Mouse (Mus musculus) liver, embryonic 11.5 days (tissue): ENCODE measurements around the gene Susd1. TPM values are rescaled to one million over a fixed set of nuclear protein-coding genes. Genes with fewer than 3 reads are reported as not detected.

Experiments
- ATAC-seq: fragments of 200-750 bp; cut with Nextera tagmentation; replicated peaks from 2 replicates; pipeline ENCODE4 v1.8.0; 2017; ENCODE audit warnings: moderate number of reproducible peaks, mild to moderate bottlenecking, moderate TSS enrichment, moderate library complexity; ENCODE audit not compliant: low FRiP score
- DNase-seq: peaks from one replicate; pipeline ENCODE4 v3.0.0-alpha.2; 2017; ENCODE audit warnings: low spot score
- H3K27ac ChIP-seq: fragments of 300-500 bp; sonication (generic); 2 replicates; pipeline ENCODE4 v1.5.1; 2014; ENCODE audit warnings: mild to moderate bottlenecking, low read depth, low read length, control low read depth
- H3K27me3 ChIP-seq: fragments of 300-500 bp; sonication (generic); replicated peaks from 2 replicates; pipeline ENCODE4 v1.6.1; 2014; ENCODE audit warnings: low read length, mixed read lengths; ENCODE audit not compliant: control insufficient read depth, insufficient read depth
- H3K36me3 ChIP-seq: fragments of 300-500 bp; sonication (generic); 2 replicates; pipeline ENCODE4 v1.6.1; 2014; ENCODE audit warnings: mild to moderate bottlenecking, low read length, moderate library complexity, mixed read lengths; ENCODE audit not compliant: control insufficient read depth, insufficient read depth
- H3K4me1 ChIP-seq: fragments of 300-500 bp; sonication (generic); replicated peaks from 2 replicates; pipeline ENCODE4 v1.6.1; 2014; ENCODE audit warnings: low read length, mixed read lengths; ENCODE audit not compliant: control insufficient read depth, insufficient read depth
- H3K4me2 ChIP-seq: fragments of 300-500 bp; sonication (generic); 2 replicates; pipeline ENCODE4 v1.6.1; 2014; ENCODE audit warnings: mild to moderate bottlenecking, control low read depth, moderate library complexity
- H3K4me3 ChIP-seq: fragments of 300-500 bp; sonication (generic); 2 replicates; pipeline ENCODE4 v1.5.1; 2014; ENCODE audit warnings: low read depth, low read length, control low read depth
- H3K9ac ChIP-seq: fragments of 300-500 bp; sonication (generic); 2 replicates; pipeline ENCODE4 v1.6.1; 2014; ENCODE audit warnings: low read depth, low read length, control low read depth
- H3K9me3 ChIP-seq: fragments of 300-500 bp; sonication (generic); 2 replicates; pipeline ENCODE4 v1.6.1; 2016; ENCODE audit warnings: low read length, inconsistent platforms, mixed read lengths; ENCODE audit not compliant: control insufficient read depth
- WGBS: fragments of 180-500 bp; shearing (Covaris S2); extraction: QIAGEN DNeasy Blood & Tissue Kit; methylation state at CpG from one replicate; pipeline ENCODE4 v1.1.7; 2014; 5-methylcytosine and 5-hydroxymethylcytosine counted together
- polyA plus RNA-seq: library from polyadenylated mRNA; unstranded; fragments of >200 nt; fragmentation: Nextera tagmentation; extraction: Ambion mirVana; gene quantifications from 2 replicates; pipeline ENCODE4 v1.2.1, GENCODE M21; 2014

The Susd1 gene
- polyA plus RNA-seq, 1 experiment from 2014 or later = 20.8 TPM

- ATAC-seq (no peak), DNase-seq (peak; percentile 23)
- H3K36me3 ChIP-seq = no peaks in the 10 kb centered on the region
- H3K4me1 ChIP-seq = peaks cover 12% of the 10 kb centered on the region; the same call in 1 of the 2 replicates
- no peaks in the 10 kb centered on the region for H3K9me3 ChIP-seq
- no peak overlapping the region for H3K4me3 ChIP-seq
- H3K27me3 ChIP-seq = no peaks in the 10 kb centered on the region
- no peak overlapping the region for H3K9ac ChIP-seq
- H3K27ac ChIP-seq = no peak overlapping the region
- 88% methylated on average over 5 of the region's 5 CpGs for WGBS
- H3K4me2 ChIP-seq = no peak overlapping the region
Observed at GRCm38 (mm10) chr4:59457091-59457490, 18.7 kb upstream of the Susd1 start.

GRCm38 (mm10) chr4:59455465-59455864, 17.0 kb upstream of the Susd1 start:
- ATAC-seq (no peak), DNase-seq (peak; percentile 28)
- no peaks in the 10 kb centered on the region for H3K36me3 ChIP-seq
- WGBS = 41% methylated on average over 2 of the region's 2 CpGs
- no peaks in the 10 kb centered on the region for H3K9me3 ChIP-seq
- peaks cover 4% of the 10 kb centered on the region; the same call in 1 of the 2 replicates for H3K4me1 ChIP-seq
- H3K27me3 ChIP-seq = no peaks in the 10 kb centered on the region
- H3K9ac ChIP-seq = no peak overlapping the region
- H3K4me3 ChIP-seq = no peak overlapping the region
- no peak overlapping the region for H3K4me2 ChIP-seq
- no peak overlapping the region for H3K27ac ChIP-seq

DNA sequence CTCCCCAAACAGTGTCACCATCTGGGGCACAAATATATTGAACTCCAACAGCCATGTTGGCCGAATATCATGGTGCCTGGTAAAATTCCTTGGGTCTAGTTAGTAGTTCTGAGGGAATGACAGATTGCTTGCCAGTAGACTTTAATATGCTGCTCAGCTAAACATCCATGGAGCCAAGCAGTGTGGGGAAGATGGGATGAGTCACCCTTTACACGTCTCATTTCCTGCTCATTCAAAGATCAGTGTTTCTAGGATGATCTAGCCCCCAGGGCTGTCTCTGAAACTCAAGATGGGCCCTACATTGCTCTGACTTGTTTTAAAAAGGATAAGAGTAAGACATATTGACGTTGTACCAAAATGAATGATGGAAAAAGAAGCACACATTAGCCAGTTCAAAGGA, 15.6 kb upstream of the Susd1 start:
- no peak overlapping the region for H3K4me2 ChIP-seq
- no peak overlapping the region for H3K9ac ChIP-seq
- H3K27ac ChIP-seq = no peak overlapping the region
- no peaks in the 10 kb centered on the region for H3K36me3 ChIP-seq
- no peaks in the 10 kb centered on the region for H3K27me3 ChIP-seq
- no peak for ATAC-seq
- 72% methylated on average over 3 of the region's 3 CpGs for WGBS
- no peak overlapping the region for H3K4me3 ChIP-seq
- DNase-seq = peak; percentile 28
- no peaks in the 10 kb centered on the region for H3K9me3 ChIP-seq
- no peaks in the 10 kb centered on the region for H3K4me1 ChIP-seq

- WGBS = 78% methylated on average over 8 of the region's 8 CpGs
- H3K27me3 ChIP-seq = no peaks in the 10 kb centered on the region
- DNase-seq (peak; percentile 15), ATAC-seq (no peak)
- no peak overlapping the region for H3K4me2 ChIP-seq
- H3K9me3 ChIP-seq = no peaks in the 10 kb centered on the region
- no peak overlapping the region for H3K4me3 ChIP-seq
- no peak overlapping the region for H3K27ac ChIP-seq
- no peaks in the 10 kb centered on the region for H3K36me3 ChIP-seq
- no peak overlapping the region for H3K9ac ChIP-seq
- no peaks in the 10 kb centered on the region for H3K4me1 ChIP-seq
Observed at GRCm38 (mm10) chr4:59452503-59452933, 14.1 kb upstream of the Susd1 start.

- ATAC-seq (no peak), DNase-seq (peak; percentile 26)
- Histone ChIP-seq H3K36me3 (no peaks in the 10 kb centered on the region), H3K27ac (no peak overlapping the region), H3K4me2 (no peak overlapping the region), H3K9ac (no peak overlapping the region), H3K4me1 (no peaks in the 10 kb centered on the region; the same call in 1 of the 2 replicates), H3K9me3 (peaks cover 3% of the 10 kb centered on the region; the same call in 1 of the 2 replicates), H3K4me3 (no peak overlapping the region), H3K27me3 (no peaks in the 10 kb centered on the region)
- WGBS = 89% methylated on average over 3 of the region's 3 CpGs
Observed at GRCm38 (mm10) chr4:59450906-59451305, 12.5 kb upstream of the Susd1 start.

DNA sequence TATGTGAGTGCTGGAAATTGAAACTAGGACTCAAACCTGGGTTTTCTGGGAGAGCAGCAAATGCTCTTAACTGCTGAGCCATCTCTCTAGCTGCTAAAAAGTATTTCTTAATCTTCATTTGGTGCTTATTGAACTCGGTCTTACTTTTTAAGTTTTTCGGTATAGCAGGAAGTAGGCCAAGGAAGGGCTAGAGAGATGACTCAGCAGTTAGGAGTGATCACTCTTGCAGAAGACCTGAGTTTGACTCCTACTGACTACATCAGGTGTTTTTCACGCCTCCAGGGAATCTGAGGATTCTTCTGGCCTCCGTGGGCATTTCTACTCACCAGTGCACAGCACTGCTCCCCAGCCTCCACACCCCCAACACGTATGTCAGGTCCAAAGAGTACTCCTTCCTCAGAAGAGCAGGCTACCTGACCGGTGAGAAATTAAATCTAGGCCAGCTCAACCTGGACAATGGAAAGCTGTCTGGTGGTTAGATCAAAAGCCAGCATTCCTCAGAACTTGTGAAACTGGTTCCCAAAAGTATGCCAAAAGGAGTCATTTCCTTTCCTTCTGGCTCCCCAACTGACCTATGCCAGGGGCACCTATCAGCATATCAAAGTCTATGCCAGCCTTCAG, 11.9 kb upstream of the Susd1 start:
- Histone ChIP-seq H3K27me3 (no peaks in the 10 kb centered on the region), H3K27ac (no peak overlapping the region), H3K4me3 (no peak overlapping the region), H3K9ac (no peak overlapping the region), H3K4me2 (no peak overlapping the region), H3K36me3 (no peaks in the 10 kb centered on the region), H3K9me3 (peaks cover 3% of the 10 kb centered on the region; the same call in 1 of the 2 replicates), H3K4me1 (no peaks in the 10 kb centered on the region; the same call in 1 of the 2 replicates)
- 74% methylated on average over 6 of the region's 6 CpGs for WGBS
- ATAC-seq = no peak
- DNase-seq = no peak

GRCm38 (mm10) chr4:59447296-59447695, 8.9 kb upstream of the Susd1 start:
- H3K9me3 ChIP-seq = peaks cover 3% of the 10 kb centered on the region; the same call in 1 of the 2 replicates
- no peaks in the 10 kb centered on the region for H3K27me3 ChIP-seq
- 93% methylated on average over 1 of the region's 1 CpGs for WGBS
- peaks cover 5% of the 10 kb centered on the region; the same call in 1 of the 2 replicates for H3K4me1 ChIP-seq
- H3K4me2 ChIP-seq = no peak overlapping the region
- ATAC-seq = no peak
- H3K27ac ChIP-seq = no peak overlapping the region
- DNase-seq = no peak
- H3K36me3 ChIP-seq = no peaks in the 10 kb centered on the region
- H3K9ac ChIP-seq = no peak overlapping the region
- no peak overlapping the region for H3K4me3 ChIP-seq

DNA sequence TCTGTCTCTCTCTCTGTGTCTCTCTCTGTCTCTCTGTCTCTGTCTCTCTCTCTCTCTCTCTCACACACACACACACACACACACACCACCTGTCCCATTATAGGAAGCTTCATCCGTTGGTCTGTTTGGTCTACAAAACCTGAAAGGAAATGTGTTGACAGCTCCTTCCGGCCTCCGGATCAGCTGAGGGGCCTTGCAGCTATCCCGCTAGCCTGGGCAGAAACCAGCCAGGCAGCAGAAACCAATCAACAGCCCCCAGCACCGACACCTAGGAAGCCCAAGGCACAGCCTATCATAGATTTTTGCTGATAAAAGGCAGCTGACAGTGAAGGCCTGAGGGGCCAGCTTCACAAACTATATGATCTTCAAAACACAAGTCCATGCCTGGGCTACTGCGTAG, 7.1 kb upstream of the Susd1 start:
- Histone ChIP-seq H3K4me1 (peaks cover 16% of the 10 kb centered on the region), H3K4me2 (no peak overlapping the region), H3K9ac (no peak overlapping the region), H3K4me3 (no peak overlapping the region), H3K36me3 (no peaks in the 10 kb centered on the region), H3K9me3 (peaks cover 3% of the 10 kb centered on the region; the same call in 1 of the 2 replicates), H3K27me3 (no peaks in the 10 kb centered on the region), H3K27ac (no peak overlapping the region)
- DNase-seq (no peak), ATAC-seq (peak; percentile 45; the same call in 1 of the 2 replicates)
- 32% methylated on average over 6 of the region's 6 CpGs for WGBS

DNA sequence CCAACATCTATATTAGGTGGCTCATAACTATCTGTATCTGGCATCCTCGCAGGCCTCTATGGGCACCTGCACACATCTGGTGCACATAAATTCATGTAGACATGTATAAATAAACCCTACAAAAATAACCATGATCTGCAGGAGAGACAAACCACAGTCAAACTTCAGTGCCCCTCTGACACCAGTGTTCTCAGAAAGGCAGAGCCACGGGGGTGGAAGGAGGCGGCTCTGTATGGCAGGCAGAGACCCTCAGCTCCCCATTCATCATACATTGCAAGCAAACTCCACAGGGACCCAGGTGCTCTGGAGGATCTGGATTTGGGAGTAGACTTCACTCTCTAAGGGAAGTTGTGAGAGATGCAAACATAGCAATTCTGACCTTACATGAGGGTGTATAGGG, 6.6 kb upstream of the Susd1 start:
- H3K4me2 ChIP-seq = no peak overlapping the region
- H3K36me3 ChIP-seq = no peaks in the 10 kb centered on the region
- no peak overlapping the region for H3K4me3 ChIP-seq
- no peak for ATAC-seq
- H3K4me1 ChIP-seq = peaks cover 22% of the 10 kb centered on the region
- no peak overlapping the region for H3K27ac ChIP-seq
- no peak for DNase-seq
- H3K9me3 ChIP-seq = peaks cover 3% of the 10 kb centered on the region; the same call in 1 of the 2 replicates
- no peak overlapping the region for H3K9ac ChIP-seq
- WGBS = 66% methylated on average over 3 of the region's 3 CpGs
- H3K27me3 ChIP-seq = no peaks in the 10 kb centered on the region
